Mouse (Mus musculus) kidney, postnatal 4 days (tissue): ENCODE results near the gene Col27a1.

Experiments used
- DNase-seq, 2 experiments: peaks; one replicate each; pipeline ENCODE4 v3.0.0; 2021; ENCODE audit warnings: mixed read lengths in 2 of 2

Gene Col27a1

GRCm38 (mm10) chr4:63226164-63226882 lies 12.5 kb downstream of the Col27a1 start:
- peak; percentile 51 to 58 for DNase-seq

GRCm38 (mm10) chr4:63226883-63227235 lies 13.1 kb downstream of the Col27a1 start:
- no peak for DNase-seq

- DNase-seq = peak; percentile 78 to 85
These were observed 15.1 kb downstream of the Col27a1 start for GRCm38 (mm10) chr4:63228943-63229342.

- no peak for DNase-seq
These were observed 16.3 kb downstream of the Col27a1 start for GRCm38 (mm10) chr4:63229991-63230581.

- DNase-seq = peak in 1 of 2 experiments; percentile 54
These were observed 17.3 kb downstream of the Col27a1 start for GRCm38 (mm10) chr4:63231121-63231520.

GRCm38 (mm10) chr4:63232542-63233020 lies 18.8 kb downstream of the Col27a1 start:
- DNase-seq = peak in 1 of 2 experiments; percentile 62

- peak; percentile 64 to 72 for DNase-seq
These were observed 20.0 kb downstream of the Col27a1 start for GRCm38 (mm10) chr4:63233557-63234452.

GRCm38 (mm10) chr4:63234852-63235251 lies 21.0 kb downstream of the Col27a1 start:
- DNase-seq = no peak

GRCm38 (mm10) chr4:63236235-63236634 lies 22.4 kb downstream of the Col27a1 start:
- DNase-seq = peak; percentile 66 to 74

GRCm38 (mm10) chr4:63237225-63237624 lies 23.4 kb downstream of the Col27a1 start:
- no peak for DNase-seq

GRCm38 (mm10) chr4:63238141-63238540 lies 24.3 kb downstream of the Col27a1 start:
- peak in 1 of 2 experiments; percentile 55 for DNase-seq

GRCm38 (mm10) chr4:63238722-63239121 lies 24.9 kb downstream of the Col27a1 start:
- no peak for DNase-seq

GRCm38 (mm10) chr4:63241031-63241430 lies 27.2 kb downstream of the Col27a1 start:
- no peak for DNase-seq

GRCm38 (mm10) chr4:63247991-63248390 lies 34.2 kb downstream of the Col27a1 start:
- DNase-seq = no peak

GRCm38 (mm10) chr4:63248951-63249350 lies 35.1 kb downstream of the Col27a1 start:
- DNase-seq = no peak

- no peak for DNase-seq
These were observed 38.0 kb downstream of the Col27a1 start for GRCm38 (mm10) chr4:63251760-63252159.

GRCm38 (mm10) chr4:63253716-63254115 lies 39.9 kb downstream of the Col27a1 start:
- DNase-seq = no peak

GRCm38 (mm10) chr4:63254151-63254550 lies 40.3 kb downstream of the Col27a1 start:
- DNase-seq = no peak

- no peak for DNase-seq
These were observed 42.6 kb downstream of the Col27a1 start for GRCm38 (mm10) chr4:63256371-63256770.

GRCm38 (mm10) chr4:63257346-63257745 lies 43.5 kb downstream of the Col27a1 start:
- DNase-seq = no peak

GRCm38 (mm10) chr4:63258096-63258495 lies 44.3 kb downstream of the Col27a1 start:
- DNase-seq = no peak

- no peak for DNase-seq
These were observed 45.3 kb downstream of the Col27a1 start for GRCm38 (mm10) chr4:63259066-63259465.

GRCm38 (mm10) chr4:63260506-63260905 lies 46.7 kb downstream of the Col27a1 start:
- no peak for DNase-seq
